29 mouse cellular contexts compared by ENCODE assay signal in genomic region chr4:137747091-137747490, GRCm38 (mm10). TPM values are rescaled to one million over a fixed set of nuclear protein-coding genes. Genes with fewer than 3 reads are reported as not detected.
DNase-seq lines count a peak whose midpoint lies in the region; ATAC-seq and TF ChIP-seq lines count a peak whose summit lies in the region.
"Had no signal": no experiment of that assay in that cellular context is flagged by ENCODE, and none has a peak within 500 bp of the region (broad histone marks: within the 10 kb centered on the region; RNA-seq: fewer than 3 reads in every experiment).

No protein-coding gene starts in this region.

- TF ChIP-seq CTCF in heart, adult 2 months (IDR thresholded peaks at IDR 0.05) = 0 out of 2 replicates have a peak, but pooled peaks have one; percentile 1
- TF ChIP-seq CTCF in liver, embryonic 14.5 days (IDR thresholded peaks at IDR 0.05; ENCODE audit: low read depth) = 0 out of 2 replicates have a peak, but pooled peaks have one; percentile 33
- peak; percentile 36 for TF ChIP-seq CTCF in kidney, postnatal 0 days (IDR thresholded peaks at IDR 0.05; ENCODE audit: low read depth)
- TF ChIP-seq CTCF in liver, postnatal 0 days (IDR thresholded peaks at IDR 0.05; ENCODE audit: low read depth) = peak; percentile 24; the same call in 1 of the 2 replicates

- H3K4me2 ChIP-seq in heart, embryonic 11.5 days = no peak overlapping the region
- H3K4me2 ChIP-seq in liver, embryonic 14.5 days (ENCODE audit: low read depth) = no peak overlapping the region
- H3K4me2 ChIP-seq in liver, embryonic 12.5 days = no peak overlapping the region
- H3K4me2 ChIP-seq in kidney, postnatal 0 days (ENCODE audit: low read length) = no peak overlapping the region
- H3K4me2 ChIP-seq in liver, postnatal 0 days (ENCODE audit: low read depth, low read length) = no peak overlapping the region
- H3K4me2 ChIP-seq: heart, embryonic 15.5 days; hindbrain, embryonic 15.5 days; limb, embryonic 15.5 days; lung, embryonic 15.5 days; neural tube, embryonic 13.5 days had no signal

- no peaks in the 10 kb centered on the region for H3K36me3 ChIP-seq in heart, adult 2 months (ENCODE audit: control insufficient read depth, insufficient read depth, low read length)
- no peaks in the 10 kb centered on the region for H3K36me3 ChIP-seq in heart, embryonic 11.5 days (ENCODE audit: control insufficient read depth, insufficient read depth, low read length)
- no peaks in the 10 kb centered on the region for H3K36me3 ChIP-seq in liver, embryonic 14.5 days (replicated peaks; ENCODE audit: control insufficient read depth, insufficient read depth, low read depth)
- no peaks in the 10 kb centered on the region for H3K36me3 ChIP-seq in liver, embryonic 12.5 days
- H3K36me3 ChIP-seq in kidney, postnatal 0 days (ENCODE audit: insufficient read depth, low read length) = no peaks in the 10 kb centered on the region
- 0 out of 2 replicates have a peak, but pooled peaks cover 9% of the 10 kb centered on the region for H3K36me3 ChIP-seq in liver, postnatal 0 days (replicated peaks; ENCODE audit: insufficient read depth, low read length)
- H3K36me3 ChIP-seq: heart, embryonic 15.5 days; hindbrain, embryonic 15.5 days; limb, embryonic 15.5 days; lung, embryonic 15.5 days; neural tube, embryonic 13.5 days had no signal

- no peak for TF ChIP-seq EP300 in heart, adult 2 months (IDR thresholded peaks at IDR 0.05; ENCODE audit: insufficient read depth, low read depth, low read length)
- no peak for TF ChIP-seq EP300 in liver, embryonic 14.5 days (IDR thresholded peaks at IDR 0.05; ENCODE audit: low read depth)
- TF ChIP-seq EP300 in liver, postnatal 0 days (IDR thresholded peaks at IDR 0.05; ENCODE audit: low read depth) = no peak

- no peaks in the 10 kb centered on the region for H3K79me2 ChIP-seq in heart, adult 2 months (replicated peaks; ENCODE audit: control insufficient read depth, insufficient read depth, low read length)

- H3K4me1 ChIP-seq in heart, adult 2 months (ENCODE audit: control insufficient read depth, insufficient read depth, low read length) = peaks cover 2% of the 10 kb centered on the region; the same call in 1 of the 2 replicates
- H3K4me1 ChIP-seq in heart, embryonic 11.5 days (ENCODE audit: control insufficient read depth, insufficient read depth, low read length) = peaks cover 6% of the 10 kb centered on the region; the same call in 1 of the 2 replicates
- H3K4me1 ChIP-seq in liver, embryonic 14.5 days (replicated peaks; ENCODE audit: control insufficient read depth in 2 of 2, insufficient read depth in 2 of 2, low read length in 1 of 2) = peaks cover 21 to 23% of the 10 kb centered on the region in 2 experiments
- H3K4me1 ChIP-seq in liver, embryonic 12.5 days = peaks cover 53% of the 10 kb centered on the region
- H3K4me1 ChIP-seq in kidney, postnatal 0 days (replicated peaks; ENCODE audit: insufficient read depth, low read length) = peaks cover 5% of the 10 kb centered on the region; the same call in 1 of the 2 replicates
- peaks cover 17% of the 10 kb centered on the region for H3K4me1 ChIP-seq in liver, postnatal 0 days (ENCODE audit: insufficient read depth)

- H3K9ac ChIP-seq in heart, adult 2 months (ENCODE audit: low read depth, low read length) = no peak overlapping the region
- no peak overlapping the region for H3K9ac ChIP-seq in heart, embryonic 11.5 days (ENCODE audit: low read depth, low read length)
- no peak overlapping the region for H3K9ac ChIP-seq in liver, embryonic 14.5 days (replicated peaks)
- H3K9ac ChIP-seq in liver, embryonic 12.5 days = no peak overlapping the region
- H3K9ac ChIP-seq in kidney, postnatal 0 days (ENCODE audit: low read depth, low read length) = no peak overlapping the region
- no peak overlapping the region for H3K9ac ChIP-seq in liver, postnatal 0 days (replicated peaks)
- H3K9ac ChIP-seq: heart, embryonic 15.5 days; hindbrain, embryonic 15.5 days; limb, embryonic 15.5 days; lung, embryonic 15.5 days; neural tube, embryonic 13.5 days had no signal

- ATAC-seq in heart, embryonic 11.5 days (replicated peaks; ENCODE audit: insufficient number of reproducible peaks, low FRiP score, low TSS enrichment) = no peak
- no peak for ATAC-seq in liver, embryonic 14.5 days (ENCODE audit: insufficient read depth)
- no peak for ATAC-seq in liver, embryonic 12.5 days
- peak; percentile 89 for ATAC-seq in kidney, postnatal 0 days (replicated peaks; ENCODE audit: low FRiP score, low read depth)
- ATAC-seq in liver, postnatal 0 days = peak; percentile 56
- ATAC-seq: CD4-positive, CD25-positive, alpha-beta regulatory T cell, adult 4 months; forebrain, embryonic 16.5 days; intestine, postnatal 0 days; midbrain, embryonic 16.5 days had no signal

- H3K9me3 ChIP-seq in heart, embryonic 11.5 days (replicated peaks; ENCODE audit: control insufficient read depth, low read length) = no peaks in the 10 kb centered on the region
- H3K9me3 ChIP-seq in liver, embryonic 14.5 days (ENCODE audit: control insufficient read depth, low read length) = no peaks in the 10 kb centered on the region
- no peaks in the 10 kb centered on the region for H3K9me3 ChIP-seq in liver, embryonic 12.5 days (replicated peaks)
- no peaks in the 10 kb centered on the region for H3K9me3 ChIP-seq in kidney, postnatal 0 days (replicated peaks; ENCODE audit: low read length)
- no peaks in the 10 kb centered on the region for H3K9me3 ChIP-seq in liver, postnatal 0 days (ENCODE audit: low read length)
- H3K9me3 ChIP-seq: forebrain, embryonic 10.5 days; heart, embryonic 15.5 days; hindbrain, embryonic 15.5 days; limb, embryonic 15.5 days; lung, embryonic 15.5 days; midbrain, embryonic 10.5 days; neural tube, embryonic 13.5 days had no signal

- no peak for TF ChIP-seq POLR2A in heart, adult 2 months (IDR thresholded peaks at IDR 0.05; ENCODE audit: insufficient read depth, low read depth, low read length)

- 85% methylated on average over 9 of the region's 9 CpGs for WGBS in heart, adult 2 months
- 87% methylated on average over 9 of the region's 9 CpGs for WGBS in heart, embryonic 11.5 days (ENCODE audit: insufficient replicate concordance)
- WGBS in liver, embryonic 14.5 days (ENCODE audit: insufficient replicate concordance) = 70% methylated on average over 9 of the region's 9 CpGs
- WGBS in liver, embryonic 12.5 days (ENCODE audit: insufficient replicate concordance) = 71% methylated on average over 9 of the region's 9 CpGs
- 75% methylated on average over 9 of the region's 9 CpGs for WGBS in kidney, postnatal 0 days
- 75% methylated on average over 9 of the region's 9 CpGs for WGBS in liver, postnatal 0 days (ENCODE audit: insufficient replicate concordance)

- intact Hi-C loops in heart, adult 2 months (cut with DNase I) = no loop called here

- DNase-seq in heart, adult 2 months = no peak
- DNase-seq in liver, embryonic 14.5 days (ENCODE audit: low read depth in 3 of 3, low spot score in 3 of 3) = no peak
- no peak for DNase-seq in kidney, postnatal 0 days (ENCODE audit: low spot score)
- DNase-seq in liver, postnatal 0 days = no peak
- no peak for DNase-seq in retina, postnatal 1 day
- DNase-seq: adrenal gland, postnatal 36 days; cerebellum, adult 11 months; cerebellum, adult 9-11 months; gastrocnemius, postnatal 10 days; heart, adult 18-20 months; heart, postnatal 36 days; left cerebral cortex, postnatal 4 days; thymus, postnatal 14 days had no signal

- no peak overlapping the region for H3K4me3 ChIP-seq in heart, adult 2 months
- H3K4me3 ChIP-seq in heart, embryonic 11.5 days (ENCODE audit: low read depth, low read length) = no peak overlapping the region
- H3K4me3 ChIP-seq in liver, embryonic 14.5 days (ENCODE audit: insufficient read depth in 1 of 2, low read depth in 2 of 2, low read length in 2 of 2) = no peak overlapping the region
- no peak overlapping the region for H3K4me3 ChIP-seq in liver, embryonic 12.5 days
- no peak overlapping the region for H3K4me3 ChIP-seq in kidney, postnatal 0 days (replicated peaks; ENCODE audit: low read depth, low read length)
- no peak overlapping the region for H3K4me3 ChIP-seq in liver, postnatal 0 days (ENCODE audit: low read depth, low read length)
- H3K4me3 ChIP-seq: forebrain, embryonic 10.5 days; heart, embryonic 15.5 days; hindbrain, embryonic 15.5 days; left cerebral cortex, adult 2 months; limb, embryonic 15.5 days; lung, embryonic 15.5 days; midbrain, embryonic 10.5 days; myocyte; neural tube, embryonic 13.5 days had no signal

- no peak overlapping the region for H3K27ac ChIP-seq in heart, adult 2 months
- H3K27ac ChIP-seq in heart, embryonic 11.5 days (ENCODE audit: low read depth, low read length) = no peak overlapping the region
- H3K27ac ChIP-seq in liver, embryonic 14.5 days = no peak overlapping the region
- no peak overlapping the region for H3K27ac ChIP-seq in liver, embryonic 12.5 days
- H3K27ac ChIP-seq in kidney, postnatal 0 days = peak overlapping the region; percentile 31; the same call in 1 of the 2 replicates
- 0 out of 2 replicates have a peak overlapping the region, but pooled peaks have one; percentile 48 for H3K27ac ChIP-seq in liver, postnatal 0 days (ENCODE audit: low read depth)
- H3K27ac ChIP-seq: forebrain, embryonic 10.5 days; heart, embryonic 15.5 days; hindbrain, embryonic 15.5 days; left cerebral cortex, adult 2 months; limb, embryonic 15.5 days; lung, embryonic 15.5 days; macrophage; midbrain, embryonic 10.5 days; neural tube, embryonic 13.5 days had no signal

- no peaks in the 10 kb centered on the region for H3K27me3 ChIP-seq in heart, adult 2 months (ENCODE audit: control insufficient read depth, insufficient read depth, low read length)
- no peaks in the 10 kb centered on the region for H3K27me3 ChIP-seq in heart, embryonic 11.5 days (ENCODE audit: control insufficient read depth, insufficient read depth, low read length)
- peaks cover 3% of the 10 kb centered on the region; the same call in 1 of the 2 replicates for H3K27me3 ChIP-seq in liver, embryonic 14.5 days (ENCODE audit: control insufficient read depth, insufficient read depth, low read length)
- H3K27me3 ChIP-seq in liver, embryonic 12.5 days (replicated peaks) = peaks cover 47% of the 10 kb centered on the region
- no peaks in the 10 kb centered on the region for H3K27me3 ChIP-seq in kidney, postnatal 0 days (ENCODE audit: insufficient read depth, low read length)
- H3K27me3 ChIP-seq in liver, postnatal 0 days (ENCODE audit: insufficient read depth, low read length) = no peaks in the 10 kb centered on the region
- H3K27me3 ChIP-seq: hindbrain, embryonic 15.5 days; limb, embryonic 15.5 days; neural tube, embryonic 13.5 days had no signal

RNA-seq across cellular contexts. Expression of gene Alpl, which starts 49.1 kb away (rescaled TPM):
- 10 to 100 TPM; 55.6 to 64.8 TPM for total RNA-seq in heart, adult 2 months (2021)
- polyA plus RNA-seq in heart, adult 2 months (2012; rRNA removed) = 33.2 and 47.8 TPM in 2 replicates
- polyA plus RNA-seq in heart, embryonic 11.5 days (2014; fragmentation: Nextera tagmentation; extraction: Ambion mirVana) = 0.86 and 1.2 TPM in 2 replicates
- 4.6 and 5.1 TPM in 2 replicates for polyA plus RNA-seq in liver, embryonic 14.5 days (2012; rRNA removed)
- 5.1 and 6.1 TPM in 2 replicates for polyA plus RNA-seq in liver, embryonic 14.5 days (2014; fragmentation: Nextera tagmentation; extraction: Ambion mirVana)
- polyA plus RNA-seq in liver, embryonic 12.5 days (2016; fragmentation: Nextera tagmentation; extraction: Ambion mirVana) = 5.1 and 6.5 TPM in 2 replicates
- 34.3 and 37.5 TPM in 2 replicates for polyA plus RNA-seq in kidney, postnatal 0 days (2015; fragmentation: Nextera tagmentation; extraction: Ambion mirVana)
- 14.7 and 18.7 TPM in 2 replicates for polyA plus RNA-seq in liver, postnatal 0 days (2015; fragmentation: Nextera tagmentation; extraction: Ambion mirVana)
- polyA plus RNA-seq: macrophage had no signal

Comparison
In these comparisons a context has a peak if more than half of its experiments do, and no peak if none do; other contexts are left out.
1. H3K27ac ChIP-seq: peak in kidney, postnatal 0 days (single experiment) and liver, postnatal 0 days (single experiment); none in heart, adult 2 months (single experiment), heart, embryonic 11.5 days (single experiment), liver, embryonic 14.5 days (single experiment) and liver, embryonic 12.5 days (single experiment).
2. ATAC-seq: peak in kidney, postnatal 0 days (single experiment) and liver, postnatal 0 days (single experiment); none in heart, embryonic 11.5 days (single experiment), liver, embryonic 14.5 days (single experiment) and liver, embryonic 12.5 days (single experiment).
3. Peak in every context shown above with its lines, with median percentiles within 50 percentile points of each other: CTCF ChIP-seq.